Mouse (Mus musculus) cerebellum, adult 2 months (tissue): ENCODE results near the gene Fam126b.
"Not testable (repeated sequence)": the region's sequence is repeated elsewhere in the genome, so short reads cannot be mapped to it uniquely, and the experiment has no call there.

Experiments used
- CTCF ChIP-seq: fragments of 200-500 bp; IDR thresholded peaks from 2 replicates; pipeline ENCODE4 v1.5.1; 2011; ENCODE audit warnings: low read depth, mild to moderate bottlenecking, control low read depth, low read length, moderate library complexity, borderline replicate concordance; ENCODE audit not compliant: insufficient read depth
- POLR2A ChIP-seq: fragments of 200-500 bp; IDR thresholded peaks from 2 replicates; pipeline ENCODE4 v1.6.1; 2011; ENCODE audit warnings: low read length, control low read depth, borderline replicate concordance; ENCODE audit not compliant: insufficient read depth

GRCm38 (mm10) chr1:58628847-58629246 lies 42.7 kb upstream of the Fam126b start:
- not testable (repeated sequence) for TF ChIP-seq POLR2A, CTCF
